12 mouse cellular contexts compared by ENCODE assay signal in the genomic region with DNA sequence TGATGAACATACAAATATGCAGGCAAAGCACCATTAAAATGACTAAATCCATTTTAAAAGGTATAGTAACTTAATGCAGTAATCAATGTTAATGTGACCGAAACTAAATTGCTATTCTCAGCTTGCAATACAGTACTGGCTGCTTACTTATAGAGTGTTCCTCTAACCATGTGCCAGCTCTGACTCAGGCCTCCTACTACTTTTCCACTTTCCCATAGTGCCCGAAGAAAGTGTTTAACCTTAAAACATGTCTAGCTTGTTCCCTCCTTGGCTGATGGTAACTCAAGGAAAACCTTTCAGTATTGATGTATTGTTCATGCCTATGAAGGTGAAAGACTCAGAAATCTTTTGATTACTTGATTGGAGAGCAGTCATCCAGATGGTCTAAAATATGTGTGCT.
"Had no signal": no experiment of that assay in that cellular context is flagged by ENCODE, and none has a peak within 500 bp of the region (broad histone marks: within the 10 kb centered on the region; RNA-seq: fewer than 3 reads in every experiment).

No protein-coding gene starts in this region.

- DNase-seq: retina, postnatal 1 day; right cerebral cortex, adult 18-20 months; right cerebral cortex, postnatal 14 days; right cerebral cortex, postnatal 25 days; right cerebral cortex, postnatal 4 days; spleen, adult 18-20 months; thymus, adult 18-20 months; thymus, adult 2 months; thymus, postnatal 14 days; thymus, postnatal 25 days; thymus, postnatal 36 days; thymus, postnatal 4 days had no signal
